Mouse (Mus musculus) cerebellum, adult 2 months (tissue): Measurements from ENCODE around the gene Sel1l.

Experiments
- CTCF ChIP-seq: fragments of 200-500 bp; IDR thresholded peaks from 2 replicates; pipeline ENCODE4 v1.5.1; 2011; ENCODE audit warnings: low read depth, mild to moderate bottlenecking, control low read depth, low read length, moderate library complexity, borderline replicate concordance; ENCODE audit not compliant: insufficient read depth
- POLR2A ChIP-seq: fragments of 200-500 bp; IDR thresholded peaks from 2 replicates; pipeline ENCODE4 v1.6.1; 2011; ENCODE audit warnings: low read length, control low read depth, borderline replicate concordance; ENCODE audit not compliant: insufficient read depth

DNA sequence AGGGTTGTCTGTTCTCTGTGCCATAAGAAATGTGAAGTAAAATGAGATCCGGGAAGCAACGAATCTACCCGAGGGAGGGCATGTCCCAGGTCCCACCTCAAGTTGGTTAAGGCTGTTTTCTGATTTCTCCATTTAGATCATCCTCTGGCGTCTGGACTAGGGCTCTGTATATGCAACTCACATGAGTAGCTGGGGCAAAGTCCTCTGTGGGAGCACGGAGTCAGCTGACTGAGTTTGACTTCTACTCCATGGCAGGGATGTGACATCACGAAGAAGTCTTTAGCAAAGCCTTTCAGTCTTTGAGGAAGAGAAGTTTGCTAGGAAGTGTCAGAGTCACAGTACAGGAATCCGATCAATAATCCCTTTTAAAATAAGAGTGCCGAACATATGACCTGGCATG, 40.0 kb downstream of the Sel1l start:
- no peak for TF ChIP-seq CTCF
- TF ChIP-seq POLR2A: no peak
